ENCODE assay signal across 21 mouse cellular contexts in the genomic region with DNA sequence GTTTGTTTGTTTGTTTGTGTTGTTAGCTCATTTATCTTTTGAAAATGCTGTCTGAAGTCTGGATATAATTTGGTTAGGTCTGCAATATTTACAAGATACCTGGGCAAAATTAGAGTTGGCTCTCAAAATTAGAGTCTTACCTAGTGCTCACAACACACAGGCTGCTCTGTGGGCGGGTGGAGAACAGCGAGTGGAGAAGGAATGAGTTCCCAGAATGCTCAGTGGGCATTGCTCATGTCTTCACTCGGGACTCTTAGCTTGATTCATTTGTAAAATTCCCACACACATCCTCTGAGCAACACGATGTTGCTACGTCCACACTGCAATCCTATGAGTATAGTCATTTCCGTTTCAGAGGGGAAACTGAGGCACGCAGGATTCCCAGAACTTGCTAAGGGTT.
DNase-seq lines count a peak whose midpoint lies in the region; ATAC-seq lines count a peak whose summit lies in the region.
"Had no signal": no experiment of that assay in that cellular context is flagged by ENCODE, and none has a peak within 500 bp of the region (broad histone marks: within the 10 kb centered on the region; RNA-seq: fewer than 3 reads in every experiment).

No protein-coding gene starts in this region.

- H3K27me3 ChIP-seq in neural tube, embryonic 14.5 days (ENCODE audit: control insufficient read depth, insufficient read depth, low read length) = no peaks in the 10 kb centered on the region
- H3K27me3 ChIP-seq: CH12.LX; embryonic facial prominence, embryonic 15.5 days; heart, embryonic 12.5 days; Patski had no signal

- H3K4me1 ChIP-seq in neural tube, embryonic 14.5 days (ENCODE audit: control insufficient read depth, insufficient read depth, low read length) = peaks cover 24% of the 10 kb centered on the region; the same call in 1 of the 2 replicates
- H3K4me1 ChIP-seq: embryonic facial prominence, embryonic 15.5 days had no signal

- no peaks in the 10 kb centered on the region for H3K9me3 ChIP-seq in neural tube, embryonic 14.5 days (ENCODE audit: control insufficient read depth, low read length)
- H3K9me3 ChIP-seq: embryonic facial prominence, embryonic 15.5 days; forebrain, embryonic 10.5 days; heart, embryonic 12.5 days; hindbrain, embryonic 10.5 days had no signal

- no peak overlapping the region for H3K4me3 ChIP-seq in neural tube, embryonic 14.5 days (ENCODE audit: low read depth, low read length)
- H3K4me3 ChIP-seq: embryonic facial prominence, embryonic 15.5 days; erythroblast, embryonic 14.5 days; forebrain, embryonic 10.5 days; gastrocnemius, adult 2 months; heart, embryonic 12.5 days; hindbrain, embryonic 10.5 days had no signal

- peak; percentile 12 to 16 for DNase-seq in left cerebral cortex, adult 18-20 months (ENCODE audit: low spot score in 2 of 2)
- DNase-seq in left cerebral cortex, adult 11 months (ENCODE audit: low spot score) = no peak
- DNase-seq in right cerebral cortex, adult 2 months (ENCODE audit: low spot score in 2 of 2) = peak; percentile 36 to 56
- no peak for DNase-seq in right cerebral cortex, postnatal 14 days
- DNase-seq in cerebellum, postnatal 14 days = no peak
- DNase-seq: adrenal gland, postnatal 14 days; cerebellum, adult 2 months; cerebellum, postnatal 10 days; embryo, embryonic 11 days; gastrocnemius, adult 2 months; gastrocnemius, postnatal 25 days had no signal

- H3K27ac ChIP-seq in neural tube, embryonic 14.5 days (ENCODE audit: low read depth, low read length) = peak overlapping the region; percentile 12; the same call in 1 of the 2 replicates
- H3K27ac ChIP-seq: embryonic facial prominence, embryonic 15.5 days; forebrain, embryonic 10.5 days; gastrocnemius, adult 2 months; hindbrain, embryonic 10.5 days had no signal

- no peak overlapping the region for H3K4me2 ChIP-seq in neural tube, embryonic 14.5 days (ENCODE audit: low read depth, low read length)
- H3K4me2 ChIP-seq: embryonic facial prominence, embryonic 15.5 days; heart, embryonic 12.5 days had no signal

- 88% methylated on average over 7 of the region's 7 CpGs for WGBS in neural tube, embryonic 14.5 days

- no peak overlapping the region for H3K9ac ChIP-seq in neural tube, embryonic 14.5 days (replicated peaks; ENCODE audit: low read depth, low read length)
- H3K9ac ChIP-seq: embryonic facial prominence, embryonic 15.5 days; heart, embryonic 12.5 days had no signal

- ATAC-seq in neural tube, embryonic 14.5 days (ENCODE audit: low read depth) = no peak
- ATAC-seq: activated CD4-positive, CD25-positive, alpha-beta regulatory T cell, adult 4 months; forebrain, embryonic 14.5 days; Patski had no signal

- no peaks in the 10 kb centered on the region for H3K36me3 ChIP-seq in neural tube, embryonic 14.5 days (ENCODE audit: control insufficient read depth, insufficient read depth, low read length)
- H3K36me3 ChIP-seq: embryonic facial prominence, embryonic 15.5 days; forebrain, embryonic 10.5 days; heart, embryonic 12.5 days; hindbrain, embryonic 10.5 days had no signal

Comparison
In these comparisons a context has a peak if more than half of its experiments do, and no peak if none do; other contexts are left out.
1. DNase-seq: peak in left cerebral cortex, adult 18-20 months (2 of 2) and right cerebral cortex, adult 2 months (2 of 2); none in left cerebral cortex, adult 11 months (single experiment), right cerebral cortex, postnatal 14 days (single experiment) and cerebellum, postnatal 14 days (0 of 2).